Mouse (Mus musculus): Measurements from ENCODE around the gene Zfp235.
A peak's percentile ranks its signal among the peaks of the same experiment; 100 is the strongest.

Gene Zfp235

DNA sequence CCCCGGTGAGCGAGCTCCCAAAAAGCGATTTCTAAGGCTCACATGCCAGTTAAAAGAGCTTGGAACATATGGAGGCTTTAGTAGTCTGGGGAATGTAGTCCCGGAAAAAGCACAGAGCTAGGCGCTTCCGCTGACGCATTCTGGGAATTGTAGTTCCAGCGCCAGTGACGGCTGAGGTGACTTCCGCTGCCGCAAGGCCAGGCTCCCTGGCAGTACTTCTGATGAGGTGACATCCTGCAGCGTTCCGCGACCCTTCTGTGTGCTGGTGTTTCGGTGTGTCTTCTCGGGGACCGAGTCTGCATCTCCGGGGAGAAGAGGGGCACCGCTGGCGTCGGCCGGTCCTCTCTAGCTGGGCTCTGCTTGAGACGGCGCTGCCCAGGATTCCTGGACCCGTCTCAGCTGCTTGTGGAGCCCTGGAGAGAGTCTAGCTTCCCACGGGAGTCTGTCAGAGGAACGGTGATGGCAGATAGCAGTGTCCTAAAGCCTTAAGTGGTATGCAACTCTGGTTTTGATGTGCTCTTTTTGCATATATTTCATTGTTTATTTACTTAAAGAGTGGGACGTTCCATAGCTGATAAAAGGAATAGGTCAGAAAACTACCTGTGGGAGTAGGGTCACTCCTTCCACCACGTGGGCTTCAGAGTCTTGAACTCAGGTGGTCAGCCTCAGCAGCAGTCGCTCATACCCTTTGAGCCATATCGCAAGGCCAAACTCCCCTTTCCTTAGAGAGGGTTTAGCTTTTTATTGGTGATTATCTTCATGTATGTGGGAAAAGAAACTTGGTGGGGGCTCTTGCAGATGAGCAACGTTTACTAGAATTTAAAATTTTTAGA, at the start of gene Zfp235:
TSS of gene Zfp235 (plus strand) at position 174 of the 833 bp plus-strand sequence.
- peak; percentile 43 for DNase-seq (ENCODE audit: low spot score)

GRCm38 (mm10) chr7:24086871-24087270, 47.1 kb upstream of the Zfp235 start:
- DNase-seq (ENCODE audit: low spot score): no peak

DNA sequence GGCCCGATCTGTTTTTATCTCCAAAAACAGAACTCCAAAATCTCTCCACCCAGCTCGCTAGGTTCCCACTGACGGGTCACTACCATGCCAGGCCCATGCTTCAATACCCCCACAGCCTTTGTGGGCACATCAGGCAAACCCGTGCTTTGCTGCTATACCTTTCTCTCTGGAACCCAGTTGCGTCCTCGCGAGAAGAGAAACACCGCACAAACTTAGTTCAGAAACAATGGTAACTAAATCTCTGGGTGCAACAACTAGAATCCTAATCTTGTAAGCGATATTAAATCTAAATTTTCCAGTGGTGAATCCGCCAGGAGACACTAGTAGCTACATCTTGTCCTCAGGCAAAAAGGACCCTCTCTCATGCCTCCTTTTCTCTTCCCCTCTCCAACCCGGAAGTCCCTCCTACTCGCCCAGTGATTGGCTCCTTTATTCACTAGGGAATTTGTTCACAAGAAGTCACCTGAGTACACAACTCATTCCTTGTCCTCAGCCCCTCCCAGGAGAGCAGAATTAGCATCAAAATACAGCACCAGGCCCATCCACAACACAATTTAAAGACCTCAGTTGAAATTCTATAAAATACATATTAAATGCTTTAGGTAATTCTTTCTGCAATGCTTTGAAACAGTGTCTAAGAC, 46.4 kb upstream of the Zfp235 start:
- DNase-seq (ENCODE audit: low spot score): no peak

GRCm38 (mm10) chr7:24104403-24104802, 29.6 kb upstream of the Zfp235 start:
- DNase-seq (ENCODE audit: low spot score): no peak

DNA sequence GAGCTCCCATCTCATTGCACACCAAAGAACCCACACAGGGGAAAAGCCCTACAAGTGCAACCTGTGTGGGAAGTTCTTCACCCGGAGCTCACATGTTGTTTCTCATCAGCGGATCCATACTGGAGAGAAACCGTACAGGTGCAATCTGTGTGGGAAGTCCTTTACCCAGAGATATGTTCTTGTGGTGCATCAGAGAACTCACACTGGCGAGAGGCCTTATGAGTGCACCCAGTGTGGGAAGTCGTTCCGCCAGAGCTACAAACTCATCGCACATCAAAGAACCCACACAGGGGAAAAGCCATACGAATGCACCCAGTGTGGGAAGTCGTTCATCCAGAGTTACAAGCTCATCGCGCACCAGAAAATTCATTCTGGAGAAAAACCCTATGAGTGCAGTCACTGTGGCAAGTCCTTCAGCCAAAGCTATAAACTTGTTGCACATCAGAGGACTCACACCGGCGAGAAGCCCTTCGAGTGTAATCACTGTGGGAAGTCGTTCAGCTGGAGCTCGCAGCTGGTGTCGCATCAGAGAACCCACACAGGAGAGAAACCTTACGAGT, 28.7 kb upstream of the Zfp235 start:
- DNase-seq (ENCODE audit: low spot score): no peak

- no peak for DNase-seq (ENCODE audit: low spot score)
Measured at GRCm38 (mm10) chr7:24110839-24111238, 23.1 kb upstream of the Zfp235 start.

GRCm38 (mm10) chr7:24111772-24112155, 22.2 kb upstream of the Zfp235 start:
- DNase-seq (ENCODE audit: low spot score): no peak

DNA sequence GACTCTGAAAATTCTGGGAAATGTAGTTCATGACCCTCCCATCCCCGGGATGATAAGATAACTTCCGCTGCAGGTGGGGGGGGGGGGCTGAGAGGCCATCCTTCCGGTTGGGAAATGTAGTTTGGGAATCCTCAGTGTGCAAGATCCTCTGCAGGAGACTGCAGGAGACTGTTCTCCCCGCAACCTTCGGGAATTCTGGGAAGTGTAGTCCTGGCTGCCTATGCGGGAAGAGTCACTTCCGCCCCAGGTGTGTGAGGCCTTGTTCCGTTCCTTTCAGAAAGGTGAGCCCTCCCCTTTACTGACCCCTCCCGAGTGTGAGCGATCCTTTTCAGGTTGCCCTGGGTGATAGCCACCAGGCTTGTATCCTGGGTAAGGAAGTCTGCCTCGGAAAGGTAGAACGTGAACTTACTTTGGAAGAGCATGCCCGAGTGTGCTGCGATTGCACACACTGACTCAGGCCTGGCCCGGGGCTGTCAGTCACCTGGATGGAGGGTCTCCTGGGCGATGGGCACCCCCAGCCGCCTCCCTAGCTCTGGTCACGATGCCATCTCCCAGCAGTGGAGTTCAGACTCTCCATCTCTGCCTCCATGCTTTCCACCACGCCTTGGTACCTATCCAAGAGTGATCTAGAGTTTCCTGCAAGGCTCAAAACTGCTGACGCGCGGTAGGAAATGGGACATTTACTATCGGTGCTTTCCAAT, 21.7 kb upstream of the Zfp235 start, which contains the start of gene Zfp112:
TSS of gene Zfp112 (plus strand) at position 159 of the 701 bp plus-strand sequence.
- DNase-seq (ENCODE audit: low spot score): peak; percentile 30

DNA sequence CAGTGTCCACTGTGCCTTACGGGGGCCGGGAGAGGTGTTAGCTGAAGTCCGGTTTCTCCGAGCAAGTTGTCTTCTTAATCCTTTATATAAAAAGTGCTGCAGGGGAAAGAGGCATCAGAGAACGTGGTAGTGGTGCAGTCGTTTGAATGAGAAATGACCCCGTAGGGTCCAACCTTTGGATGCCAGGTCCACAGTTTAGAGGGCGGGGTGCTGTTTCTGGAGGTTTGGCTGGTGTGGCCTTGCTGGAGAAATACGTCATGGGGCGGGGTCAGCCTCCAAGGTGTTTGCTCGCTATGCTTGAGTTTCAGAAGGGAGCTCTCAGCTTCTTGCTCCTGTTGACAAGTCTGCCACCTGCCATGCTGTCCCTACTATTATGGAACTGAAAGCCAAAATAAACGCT, 21.0 kb upstream of the Zfp235 start:
- no peak for DNase-seq (ENCODE audit: low spot score)

- no peak for DNase-seq (ENCODE audit: low spot score)
Measured at GRCm38 (mm10) chr7:24116655-24117054, 17.3 kb upstream of the Zfp235 start.

- DNase-seq (ENCODE audit: low spot score): no peak
Measured at GRCm38 (mm10) chr7:24133425-24133995, 459 bp upstream of the Zfp235 start.

DNA sequence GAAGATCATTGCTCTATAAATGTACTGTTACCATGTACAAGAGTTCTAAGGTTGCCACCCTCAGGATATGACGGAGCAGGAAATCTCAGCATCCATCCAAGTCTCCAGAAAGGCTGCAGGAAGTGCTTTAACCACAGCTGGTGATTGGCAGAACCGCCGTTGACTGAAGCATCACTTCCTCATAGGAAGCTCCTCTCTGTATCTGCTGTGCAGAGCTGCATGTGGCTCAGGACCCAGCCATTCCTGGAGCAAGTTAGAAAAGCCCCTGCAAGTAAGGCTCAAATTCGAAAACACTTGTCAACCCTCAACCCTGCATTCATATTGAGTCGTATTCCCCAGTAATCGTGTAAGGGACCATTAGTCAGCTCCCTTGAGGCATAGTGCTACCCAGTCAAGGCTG, 8.6 kb downstream of the Zfp235 start:
- no peak for DNase-seq (ENCODE audit: low spot score)

GRCm38 (mm10) chr7:24153272-24153671, 19.3 kb downstream of the Zfp235 start:
- DNase-seq (ENCODE audit: low spot score): no peak

DNA sequence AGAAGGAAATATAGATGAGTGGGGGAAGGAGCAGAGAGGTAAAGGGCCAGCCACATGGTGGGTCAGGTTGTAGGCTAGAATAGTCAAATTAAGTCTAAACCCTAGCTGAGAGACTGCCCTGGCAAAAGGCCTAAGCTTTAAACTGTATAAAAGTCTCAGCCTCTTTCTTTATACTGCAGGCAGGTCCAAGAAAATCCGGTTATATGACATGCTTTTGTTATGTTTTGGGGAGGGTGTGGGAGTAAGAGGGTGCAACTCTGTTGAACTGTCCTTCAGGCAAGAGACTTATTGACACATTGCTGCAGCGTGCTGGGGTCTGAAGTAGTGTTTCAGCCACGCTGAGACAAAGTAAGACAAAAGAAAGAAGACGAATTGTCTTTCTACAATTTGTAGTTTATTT, 38.2 kb downstream of the Zfp235 start:
- DNase-seq (ENCODE audit: low spot score): no peak

GRCm38 (mm10) chr7:24174618-24175336, 40.8 kb downstream of the Zfp235 start, which contains the start of gene Zfp114:
Gene Zfp114, plus strand, starts transcription at chr7:24175060.
- DNase-seq (ENCODE audit: low spot score): no peak

- no peak for DNase-seq (ENCODE audit: low spot score)
Measured at GRCm38 (mm10) chr7:24175337-24175711, 41.4 kb downstream of the Zfp235 start.

GRCm38 (mm10) chr7:24187611-24188010, 53.6 kb downstream of the Zfp235 start:
- no peak for DNase-seq (ENCODE audit: low spot score)

DNA sequence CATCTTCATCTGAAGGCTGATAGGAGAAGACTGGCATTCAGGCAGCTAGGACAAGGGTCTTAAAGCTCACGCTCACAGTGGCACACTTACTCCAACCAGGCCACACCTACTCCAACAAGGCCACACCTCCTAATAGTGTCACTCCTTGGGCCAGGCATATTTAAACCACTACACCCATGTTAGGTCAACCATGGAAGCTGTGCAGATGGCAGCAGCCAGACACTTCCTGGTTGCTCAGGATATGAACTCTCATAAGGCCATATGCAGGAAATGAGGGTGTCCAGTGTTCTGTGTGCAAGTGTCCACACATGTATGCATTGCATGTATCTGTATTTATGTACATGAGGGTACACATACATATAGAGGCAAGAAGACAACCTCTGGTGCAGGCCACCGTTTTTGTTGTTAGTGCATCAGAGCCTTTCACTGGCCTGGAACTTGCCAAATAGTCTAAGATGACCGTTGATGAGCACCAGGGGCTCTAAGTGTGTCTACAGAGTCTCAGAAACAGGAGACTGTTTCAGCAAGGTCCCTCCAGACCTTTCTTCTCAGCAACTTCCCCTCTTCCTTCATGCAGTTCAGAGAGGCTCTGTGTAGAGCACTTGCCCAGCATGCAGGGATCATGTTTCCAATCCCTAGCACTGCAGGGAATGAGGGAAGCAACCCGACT, 55.1 kb downstream of the Zfp235 start:
- no peak for DNase-seq (ENCODE audit: low spot score)

DNA sequence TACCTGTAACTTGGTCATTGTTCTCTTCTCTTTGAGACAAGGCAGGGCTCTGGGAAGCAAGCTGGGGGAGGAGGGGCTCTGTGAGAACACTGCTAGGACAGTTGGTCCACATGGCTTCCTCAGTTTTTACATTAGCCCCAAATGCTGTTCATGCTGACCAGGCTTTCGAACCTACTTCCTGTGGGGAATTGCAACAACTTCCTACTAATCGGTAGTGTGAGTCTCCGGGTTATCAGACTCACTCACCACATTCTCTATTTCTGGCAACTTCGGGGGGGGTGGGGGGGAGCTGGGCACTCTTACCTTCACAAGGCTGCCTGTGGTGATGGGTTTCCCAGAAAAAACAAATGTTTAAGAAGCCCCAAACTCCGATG, 55.6 kb downstream of the Zfp235 start:
- DNase-seq (ENCODE audit: low spot score): no peak

- no peak for DNase-seq (ENCODE audit: low spot score)
Measured at GRCm38 (mm10) chr7:24191361-24191760, 57.4 kb downstream of the Zfp235 start.
